ENCODE assay signal across 8 mouse cellular contexts in genomic region chr6:13677141-13677761, GRCm38 (mm10). TPM values are rescaled to one million over a fixed set of nuclear protein-coding genes. Genes with fewer than 3 reads are reported as not detected.
DNase-seq lines count a peak whose midpoint lies in the region; ATAC-seq and TF ChIP-seq lines count a peak whose summit lies in the region.

No protein-coding gene starts in this region.

- peak overlapping the region; percentile 93 for H3K27ac ChIP-seq in intestine, embryonic 16.5 days (ENCODE audit: low read length)
- peak overlapping the region; percentile 51 for H3K27ac ChIP-seq in liver, adult 2 months (replicated peaks; ENCODE audit: insufficient read depth, low read depth, low read length)

- no peaks in the 10 kb centered on the region; the same call in 1 of the 2 replicates for H3K4me1 ChIP-seq in intestine, embryonic 16.5 days (ENCODE audit: control insufficient read depth, insufficient read depth, low read length)
- peaks cover 3% of the 10 kb centered on the region; the same call in 1 of the 2 replicates for H3K4me1 ChIP-seq in liver, adult 2 months (ENCODE audit: control insufficient read depth, insufficient read depth, low read length)

- no peaks in the 10 kb centered on the region for H3K36me3 ChIP-seq in intestine, embryonic 16.5 days (ENCODE audit: control insufficient read depth, insufficient read depth, low read length)
- 0 out of 2 replicates have a peak, but pooled peaks cover 1% of the 10 kb centered on the region for H3K36me3 ChIP-seq in liver, adult 2 months (ENCODE audit: control insufficient read depth, insufficient read depth, low read length)

- peaks cover 14% of the 10 kb centered on the region for H3K79me2 ChIP-seq in liver, adult 2 months (ENCODE audit: control insufficient read depth, insufficient read depth, low read length)

- H3K27me3 ChIP-seq in intestine, embryonic 16.5 days (replicated peaks; ENCODE audit: control insufficient read depth, insufficient read depth, low read length) = no peaks in the 10 kb centered on the region
- no peaks in the 10 kb centered on the region for H3K27me3 ChIP-seq in liver, adult 2 months (ENCODE audit: control insufficient read depth, insufficient read depth, low read length)

- WGBS in intestine, embryonic 16.5 days = under 1% methylated on average over 41 of the region's 43 CpGs
- under 1% methylated on average over 39 of the region's 43 CpGs for WGBS in liver, adult 2 months

- peak; percentile 76 for ATAC-seq in intestine, embryonic 16.5 days

- DNase-seq in B cell, adult 2 months = peak; percentile 41 to 46
- DNase-seq in adipocyte (ENCODE audit: low spot score) = peak; percentile 49
- DNase-seq in embryo, embryonic 10 days (ENCODE audit: low spot score) = peak; percentile 61
- DNase-seq in gastrocnemius, adult 8-10 months (ENCODE audit: low spot score in 2 of 2) = peak; percentile 17 to 19
- peak; percentile 28 for DNase-seq in liver, adult 2 months (ENCODE audit: extremely low read depth, low read depth, low spot score)
- peak; percentile 59 for DNase-seq in naive thymus-derived CD4-positive, alpha-beta T cell, adult 2 months (ENCODE audit: low read depth)
- DNase-seq in testis, postnatal 10 days (ENCODE audit: low spot score) = peak; percentile 76

- no peak for TF ChIP-seq CTCF in liver, adult 2 months (IDR thresholded peaks at IDR 0.05; ENCODE audit: low read depth, low read length)

- H3K9ac ChIP-seq in intestine, embryonic 16.5 days (ENCODE audit: low read depth, low read length) = peak overlapping the region; percentile 98
- peak overlapping the region; percentile 86 for H3K9ac ChIP-seq in liver, adult 2 months (ENCODE audit: low read depth, low read length)

- H3K9me3 ChIP-seq in intestine, embryonic 16.5 days (ENCODE audit: control insufficient read depth, low read length) = no peaks in the 10 kb centered on the region

- peak overlapping the region; percentile 86 for H3K4me2 ChIP-seq in intestine, embryonic 16.5 days (ENCODE audit: low read depth, low read length)

- H3K4me3 ChIP-seq in intestine, embryonic 16.5 days (ENCODE audit: low read length) = peak overlapping the region; percentile 94
- peak overlapping the region; percentile 90 for H3K4me3 ChIP-seq in liver, adult 2 months (ENCODE audit: insufficient read depth, low read depth, low read length)

- TF ChIP-seq POLR2A in liver, adult 2 months (IDR thresholded peaks at IDR 0.05; ENCODE audit: extremely low read depth, insufficient read depth, low read length) = no peak

RNA-seq across cellular contexts. Expression of gene Bmt2, which starts 0.5 kb away (rescaled TPM):
- total RNA-seq in gastrocnemius, adult 8-10 months (2022) = 10 to 100 TPM in 2 of 4 experiments, 1 to 10 TPM in 2; 8.7 to 11.7 (median 10.3) TPM
- 4.6 and 9.2 TPM in 2 replicates for polyA plus RNA-seq in intestine, embryonic 16.5 days (2015; fragmentation: Nextera tagmentation; extraction: Ambion mirVana)
- total RNA-seq in liver, adult 2 months (2014; rRNA removed) = 7.4 and 9.3 TPM in 2 replicates
- 0.87 and 0.99 TPM in 2 replicates for polyA plus RNA-seq in liver, adult 2 months (2012; rRNA removed)

Comparison
In these comparisons a context has a peak if more than half of its experiments do, and no peak if none do; other contexts are left out.
1. Peak in every context shown above with its lines: DNase-seq, ATAC-seq, H3K4me3 ChIP-seq and H3K27ac ChIP-seq.
2. DNase-seq: peak in every context shown above with its lines; median percentile 76 in testis, postnatal 10 days; 61 in embryo, embryonic 10 days; 59 in naive thymus-derived CD4-positive, alpha-beta T cell, adult 2 months; 49 in adipocyte; 44 in B cell, adult 2 months; 28 in liver, adult 2 months; 18 in gastrocnemius, adult 8-10 months.